Mouse (Mus musculus) midbrain, postnatal 0 days (tissue): ENCODE results near the gene Kazald1. TPM values are rescaled to one million over a fixed set of nuclear protein-coding genes. Genes with fewer than 3 reads are reported as not detected.

ENCODE experiments used
- ATAC-seq: fragments of 200-750 bp; cut with Nextera tagmentation; 2 replicates; pipeline ENCODE4 v1.8.0; 2017; ENCODE audit warnings: moderate number of reproducible peaks, mild to moderate bottlenecking, moderate TSS enrichment, moderate library complexity; ENCODE audit not compliant: low FRiP score
- DNase-seq: peaks from one replicate; pipeline ENCODE4 v3.0.0-alpha.2; 2015; ENCODE audit warnings: low spot score
- H3K27ac ChIP-seq: fragments of 300-500 bp; sonication (generic); 2 replicates; pipeline ENCODE4 v1.5.1; 2014; ENCODE audit warnings: low read depth, mild to moderate bottlenecking, low read length, mixed read lengths
- H3K27me3 ChIP-seq: fragments of 300-500 bp; sonication (generic); 2 replicates; pipeline ENCODE4 v1.6.1; 2014; ENCODE audit warnings: low read length, control low read depth, mixed read lengths; ENCODE audit not compliant: insufficient read depth
- H3K36me3 ChIP-seq: fragments of 300-500 bp; sonication (generic); 2 replicates; pipeline ENCODE4 v1.6.1; 2014; ENCODE audit warnings: low read length, control low read depth, mixed read lengths; ENCODE audit not compliant: insufficient read depth
- H3K4me1 ChIP-seq: fragments of 300-500 bp; sonication (generic); 2 replicates; pipeline ENCODE4 v1.6.1; 2014; ENCODE audit warnings: mild to moderate bottlenecking, control low read depth, antibody characterized with exemption, low read length, mixed read lengths; ENCODE audit not compliant: insufficient read depth
- H3K4me2 ChIP-seq: fragments of 300-500 bp; sonication (generic); 2 replicates; pipeline ENCODE4 v1.6.1; 2014; ENCODE audit warnings: low read depth, mild to moderate bottlenecking, low read length, mixed read lengths; ENCODE audit not compliant: poor library complexity, severe bottlenecking
- H3K4me3 ChIP-seq: fragments of 300-500 bp; sonication (generic); 2 replicates; pipeline ENCODE4 v1.5.1; 2014; ENCODE audit warnings: low read depth, mild to moderate bottlenecking, low read length, moderate library complexity
- H3K9ac ChIP-seq: fragments of 300-500 bp; sonication (generic); replicated peaks from 2 replicates; pipeline ENCODE4 v1.6.1; 2014; ENCODE audit warnings: mild to moderate bottlenecking, low read length, moderate library complexity, mixed read lengths; ENCODE audit not compliant: poor library complexity, severe bottlenecking
- H3K9me3 ChIP-seq: fragments of 300-500 bp; sonication (generic); 2 replicates; pipeline ENCODE4 v1.6.1; 2016; ENCODE audit warnings: low read length, control low read depth
- CTCF ChIP-seq: IDR thresholded peaks from 2 replicates; pipeline ENCODE4 v1.5.1; 2016; ENCODE audit warnings: antibody characterized with exemption, mild to moderate bottlenecking
- WGBS: fragments of 180-500 bp; shearing (Covaris S2); extraction: QIAGEN DNeasy Blood & Tissue Kit; methylation state at CpG from one replicate; pipeline ENCODE4 v1.1.7; 2014; 5-methylcytosine and 5-hydroxymethylcytosine counted together
- polyA plus RNA-seq: library from polyadenylated mRNA; unstranded; fragments of >200 nt; fragmentation: Nextera tagmentation; extraction: Ambion mirVana; gene quantifications from 2 replicates; pipeline ENCODE4 v1.2.1, GENCODE M21; 2015
- total RNA-seq: library from RNA; depleted of rRNA; stranded (reverse); fragments of >200 nt; gene quantifications from 2 replicates; pipeline ENCODE4 v1.2.3, GENCODE M21; 2014

Kazald1 gene
- total and polyA plus RNA-seq, 2 experiments from 2014 or later = 2.2 to 2.3 TPM

DNA sequence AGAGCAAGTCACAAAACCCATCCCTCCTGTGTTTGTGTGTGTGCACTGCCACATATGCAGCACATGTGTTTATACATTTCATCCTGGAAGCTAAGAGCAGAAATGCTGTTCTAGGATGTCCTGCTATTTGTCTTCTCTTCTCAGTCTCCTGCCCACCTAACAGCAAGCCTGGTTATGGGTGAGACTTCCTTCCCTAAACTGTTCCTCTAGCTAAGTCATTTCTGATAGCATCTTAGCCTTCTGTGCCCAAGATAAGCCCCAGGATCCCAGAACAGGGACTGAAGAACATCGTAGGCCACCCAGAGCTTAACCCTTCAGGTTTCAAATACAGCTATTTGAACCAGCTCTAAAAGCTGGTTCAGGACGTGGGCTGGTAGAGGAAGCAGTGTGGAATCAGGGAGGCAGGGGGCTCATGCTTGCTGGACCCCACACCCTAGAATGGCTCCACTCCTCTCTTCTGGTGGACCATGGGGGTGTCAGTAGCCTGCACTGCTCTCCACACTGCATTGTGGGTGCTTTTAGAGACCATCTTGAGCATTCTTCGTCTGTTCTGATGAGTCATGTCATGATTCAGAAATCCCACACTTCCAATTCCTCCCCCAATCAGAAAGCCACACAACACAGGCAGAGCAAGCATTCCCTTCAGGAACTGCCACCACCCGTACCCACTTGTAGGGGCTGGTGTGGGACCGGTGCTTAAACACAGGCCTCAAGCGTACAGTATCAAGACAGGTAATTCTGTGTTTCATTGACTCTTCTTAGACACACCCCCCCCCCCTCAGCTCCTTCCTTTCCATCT lies 19.9 kb upstream of the Kazald1 start:
- no peak for TF ChIP-seq CTCF
- Histone ChIP-seq H3K36me3 (peaks cover 44% of the 10 kb centered on the region), H3K27ac (no peak overlapping the region), H3K27me3 (no peaks in the 10 kb centered on the region), H3K4me1 (peaks cover 12% of the 10 kb centered on the region; the same call in 1 of the 2 replicates), H3K4me3 (no peak overlapping the region), H3K9me3 (no peaks in the 10 kb centered on the region), H3K9ac (no peak overlapping the region), H3K4me2 (no peak overlapping the region)
- ATAC-seq = no peak
- no peak for DNase-seq
- WGBS = 84% methylated on average over 6 of the region's 6 CpGs

DNA sequence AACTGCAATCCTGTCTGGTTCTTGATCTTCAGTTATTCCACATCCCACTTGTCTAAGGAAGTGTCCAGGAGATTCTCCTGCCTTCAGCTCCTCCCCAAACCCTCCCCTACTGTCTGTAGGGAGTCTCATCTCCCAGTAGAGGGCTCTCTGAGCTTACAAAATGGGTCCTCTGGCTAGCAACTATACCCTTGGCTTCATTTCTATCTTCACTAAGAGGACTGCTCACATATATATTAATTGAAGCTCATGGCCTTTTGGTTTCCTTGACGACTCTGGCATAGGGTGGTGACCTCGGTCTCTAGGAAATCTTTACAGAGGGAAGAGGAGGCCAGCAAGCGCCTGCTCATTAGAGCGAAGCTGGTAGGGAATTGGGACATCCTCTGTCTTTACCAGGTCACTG lies 18.7 kb upstream of the Kazald1 start:
- 37% methylated on average over 4 of the region's 4 CpGs for WGBS

GRCm38 (mm10) chr19:45056908-45057698 lies 17.9 kb upstream of the Kazald1 start:
- H3K36me3 ChIP-seq = peaks cover 28% of the 10 kb centered on the region
- ATAC-seq (no peak), DNase-seq (no peak)
- H3K9ac ChIP-seq = no peak overlapping the region
- WGBS = 86% methylated on average over 7 of the region's 7 CpGs
- H3K4me1 ChIP-seq = peaks cover 12% of the 10 kb centered on the region; the same call in 1 of the 2 replicates
- H3K4me3 ChIP-seq = 0 out of 2 replicates have a peak overlapping the region, but pooled peaks have one; percentile 51
- no peak for TF ChIP-seq CTCF
- no peaks in the 10 kb centered on the region for H3K27me3 ChIP-seq
- H3K4me2 ChIP-seq = peak overlapping the region; percentile 47; the same call in 1 of the 2 replicates
- peak overlapping the region; percentile 91 for H3K27ac ChIP-seq
- no peaks in the 10 kb centered on the region for H3K9me3 ChIP-seq

More for the DNA sequence above, 18.7 kb upstream of the Kazald1 start:
- ATAC-seq (no peak), DNase-seq (peak; percentile 78)
- H3K4me2 ChIP-seq = no peak overlapping the region
- peak overlapping the region; percentile 91; the same call in 1 of the 2 replicates for H3K27ac ChIP-seq
- no peak overlapping the region for H3K4me3 ChIP-seq
- peaks cover 12% of the 10 kb centered on the region; the same call in 1 of the 2 replicates for H3K4me1 ChIP-seq
- H3K36me3 ChIP-seq = peaks cover 34% of the 10 kb centered on the region
- H3K9ac ChIP-seq = no peak overlapping the region
- no peaks in the 10 kb centered on the region for H3K27me3 ChIP-seq
- no peaks in the 10 kb centered on the region for H3K9me3 ChIP-seq
- peak; percentile 79 for TF ChIP-seq CTCF

- WGBS = 43% methylated on average over 7 of the region's 7 CpGs
- Histone ChIP-seq H3K4me1 (peaks cover 12% of the 10 kb centered on the region; the same call in 1 of the 2 replicates), H3K9ac (peak overlapping the region; percentile 75), H3K36me3 (peaks cover 22% of the 10 kb centered on the region), H3K9me3 (no peaks in the 10 kb centered on the region), H3K4me2 (peak overlapping the region; percentile 47), H3K4me3 (peak overlapping the region; percentile 51), H3K27me3 (no peaks in the 10 kb centered on the region), H3K27ac (peak overlapping the region; percentile 91)
- no peak for TF ChIP-seq CTCF
- no peak for ATAC-seq
- no peak for DNase-seq
These were observed 17.3 kb upstream of the Kazald1 start for GRCm38 (mm10) chr19:45057724-45058112.

DNA sequence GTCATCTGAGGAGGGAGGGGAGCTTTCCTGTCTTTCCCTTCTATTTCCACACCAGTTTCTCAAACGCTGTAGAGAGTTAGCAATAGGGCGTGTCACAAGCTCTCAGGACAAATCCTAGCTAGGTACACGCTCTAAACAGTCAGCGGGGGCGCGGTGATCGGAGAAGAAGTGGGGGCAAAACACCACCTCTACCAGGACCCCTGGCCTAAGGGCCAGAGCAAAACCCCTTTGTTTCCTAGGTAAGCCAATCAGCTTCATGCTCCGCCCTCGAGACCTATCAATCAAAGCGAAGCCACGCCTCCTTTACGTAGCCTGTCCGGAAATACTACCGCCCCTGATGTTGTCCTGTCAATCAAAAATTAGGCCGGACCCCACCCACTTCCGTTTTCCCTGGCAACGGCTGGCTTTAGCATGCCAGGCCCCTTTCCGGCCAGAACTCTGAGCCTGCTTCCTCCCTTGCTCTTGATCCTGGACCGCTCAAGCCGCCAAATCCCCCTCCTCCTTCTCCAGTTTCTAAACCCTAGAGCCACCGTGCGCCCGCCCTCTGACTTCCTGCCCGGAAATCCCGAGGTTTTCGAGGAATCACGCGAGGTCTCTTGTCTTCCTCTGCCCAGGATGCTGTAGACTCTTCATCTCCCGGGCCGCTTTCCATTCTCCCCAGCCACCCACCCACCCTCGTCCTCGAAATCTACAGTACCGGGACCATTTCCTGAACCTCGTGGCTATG lies 16.8 kb upstream of the Kazald1 start:
- DNase-seq (peak; percentile 100), ATAC-seq (peak; percentile 92)
- Histone ChIP-seq H3K36me3 (peaks cover 16% of the 10 kb centered on the region), H3K9me3 (no peaks in the 10 kb centered on the region), H3K27me3 (no peaks in the 10 kb centered on the region), H3K27ac (peak overlapping the region; percentile 91), H3K4me2 (peak overlapping the region; percentile 47), H3K4me1 (peaks cover 12% of the 10 kb centered on the region; the same call in 1 of the 2 replicates), H3K9ac (peak overlapping the region; percentile 75), H3K4me3 (peak overlapping the region; percentile 51)
- no peak for TF ChIP-seq CTCF
- under 1% methylated on average over 34 of the region's 34 CpGs for WGBS
